Mouse (Mus musculus) erythroid progenitor cell, adult 5-6 weeks (primary cell): ENCODE data around the gene Slc16a6. TPM values are rescaled to one million over a fixed set of nuclear protein-coding genes. Genes with fewer than 3 reads are reported as not detected.

Experiments
- ATAC-seq: replicated peaks from 2 replicates; pipeline ENCODE4 v1.8.0; 2016; ENCODE audit warnings: moderate number of reproducible peaks, mild to moderate bottlenecking, moderate TSS enrichment, inconsistent platforms; ENCODE audit not compliant: poor library complexity, low FRiP score, severe bottlenecking
- total RNA-seq, 2 experiments: library from RNA; stranded (forward) in 1 of 2; stranded (reverse) in 1 of 2; fragments of 150-400 nt in 1 of 2; fragments of 186-747, 209-891 nt in 1 of 2; gene quantifications; 2 replicates each; pipeline versions ENCODE4 v1.2.3 to v1.2.4; 2015 to 2017; ENCODE audit warnings: low replicate concordance in 2 of 2

Gene Slc16a6
- total RNA-seq (2015; ENCODE audit: low replicate concordance), result 94.7 and 107 TPM in 2 replicates
- total RNA-seq (2017; ENCODE audit: low replicate concordance), result 35.6 and 52.4 TPM in 2 replicates

DNA sequence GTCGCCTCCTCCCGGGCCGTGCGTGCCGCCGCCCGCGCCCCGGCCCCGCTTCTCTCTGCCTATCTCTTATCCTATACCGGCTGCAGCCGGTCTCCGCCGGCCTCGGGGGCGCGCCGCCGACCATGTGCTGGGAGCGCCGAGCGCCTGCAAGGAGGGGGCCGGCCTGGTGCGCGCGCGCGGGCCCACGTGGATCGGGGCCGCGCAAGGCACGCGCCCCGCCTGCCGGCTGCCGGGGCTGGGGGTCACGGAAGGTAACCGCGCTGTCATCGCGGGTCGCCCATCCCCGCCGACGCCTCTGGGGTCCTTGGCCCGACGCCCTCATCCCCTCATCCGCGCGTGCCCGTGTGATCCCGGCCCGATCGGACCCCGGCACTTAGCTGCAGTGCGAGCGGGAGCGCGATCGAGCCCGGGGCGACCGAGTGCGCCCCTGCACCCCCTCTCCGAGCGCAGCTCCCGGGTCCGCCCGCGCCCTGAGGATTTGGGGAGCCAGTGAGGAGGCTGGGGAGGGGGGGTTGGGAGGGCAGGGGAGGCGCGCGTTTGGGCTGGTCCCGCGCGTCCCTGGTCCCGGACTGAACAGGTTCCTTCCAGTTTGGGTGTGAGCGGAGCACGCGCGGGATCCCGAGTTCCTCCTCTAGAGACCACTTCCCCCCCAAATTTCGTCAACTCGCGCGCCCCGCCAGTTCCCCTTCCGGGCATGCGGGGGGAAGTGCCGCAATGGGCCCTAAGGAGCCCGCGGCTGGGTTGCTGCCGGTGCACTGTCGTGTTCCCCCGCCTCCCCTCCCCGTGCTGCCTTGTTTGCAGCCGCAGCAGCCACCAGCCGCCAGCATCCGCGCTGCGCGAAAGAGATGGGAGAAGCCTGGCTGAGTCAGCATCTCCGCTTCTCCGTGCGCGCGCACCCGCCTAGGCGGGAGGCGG lies at the start of gene Slc16a6, which contains the start of gene Arsg:
Gene Slc16a6 (minus strand): TSS at position 428 of the 915 bp plus-strand sequence.
Gene Arsg (plus strand): TSS at position 204 of the 915 bp plus-strand sequence.
- ATAC-seq, result peak; percentile 75

DNA sequence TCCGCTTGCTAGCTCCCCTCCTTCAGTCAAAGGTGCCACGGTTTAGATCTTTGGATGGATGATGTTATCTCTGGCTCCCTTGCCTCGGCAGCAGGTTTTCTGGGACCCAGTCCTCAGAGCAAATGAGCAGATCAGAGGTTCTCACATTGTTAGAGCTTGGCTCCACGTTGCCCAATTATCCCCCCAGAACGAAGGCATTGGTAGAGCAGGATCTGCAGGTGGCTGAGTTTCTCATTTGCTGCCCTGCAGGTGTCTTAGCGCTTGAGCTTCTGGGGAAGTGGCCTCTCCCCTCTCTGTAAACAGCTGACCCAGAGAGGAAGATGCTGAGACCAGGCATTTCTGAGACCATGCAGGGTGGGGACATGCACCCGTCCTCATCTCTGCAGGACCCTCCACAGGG lies 47.6 kb upstream of the Slc16a6 start:
- ATAC-seq, result no peak

DNA sequence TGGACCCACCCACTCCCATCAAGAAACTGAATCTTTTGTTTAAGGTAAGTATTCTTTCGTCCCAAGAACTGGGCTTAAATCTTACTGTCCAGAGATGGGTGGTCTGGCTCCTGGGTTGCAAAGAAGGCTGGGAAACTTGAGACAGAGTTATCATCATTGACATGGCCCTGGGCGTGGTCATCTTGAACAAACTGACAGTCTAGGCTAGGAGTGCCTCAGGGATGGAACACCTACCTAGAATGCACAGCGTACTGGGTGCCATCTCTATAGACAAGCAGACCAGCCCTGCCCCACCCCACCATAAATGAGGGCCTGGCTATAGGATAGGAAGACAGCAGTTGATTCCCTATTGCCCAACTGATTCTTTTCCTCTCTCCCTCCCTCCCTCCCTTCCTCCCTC lies 44.4 kb upstream of the Slc16a6 start:
- peak; percentile 90 for ATAC-seq

DNA sequence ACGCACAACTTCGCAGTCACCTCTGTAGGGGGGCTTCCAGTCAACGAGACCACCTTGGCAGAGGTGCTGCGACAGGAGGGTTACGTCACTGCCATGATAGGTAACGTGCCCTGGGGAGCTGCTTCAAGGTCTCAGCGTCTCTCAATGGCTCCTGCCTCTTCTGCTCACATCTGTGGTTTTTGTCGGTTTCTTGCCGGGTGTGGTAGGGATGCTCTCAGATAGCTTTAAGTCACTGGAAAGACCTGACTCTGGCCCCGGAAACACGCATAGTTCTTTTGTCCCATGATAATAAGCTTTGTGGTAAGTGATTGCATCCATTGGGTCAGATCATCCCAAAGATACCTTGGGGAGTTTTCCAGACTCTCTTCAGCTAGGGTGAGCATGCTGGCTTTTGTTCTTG lies 43.9 kb upstream of the Slc16a6 start:
- ATAC-seq, result no peak

DNA sequence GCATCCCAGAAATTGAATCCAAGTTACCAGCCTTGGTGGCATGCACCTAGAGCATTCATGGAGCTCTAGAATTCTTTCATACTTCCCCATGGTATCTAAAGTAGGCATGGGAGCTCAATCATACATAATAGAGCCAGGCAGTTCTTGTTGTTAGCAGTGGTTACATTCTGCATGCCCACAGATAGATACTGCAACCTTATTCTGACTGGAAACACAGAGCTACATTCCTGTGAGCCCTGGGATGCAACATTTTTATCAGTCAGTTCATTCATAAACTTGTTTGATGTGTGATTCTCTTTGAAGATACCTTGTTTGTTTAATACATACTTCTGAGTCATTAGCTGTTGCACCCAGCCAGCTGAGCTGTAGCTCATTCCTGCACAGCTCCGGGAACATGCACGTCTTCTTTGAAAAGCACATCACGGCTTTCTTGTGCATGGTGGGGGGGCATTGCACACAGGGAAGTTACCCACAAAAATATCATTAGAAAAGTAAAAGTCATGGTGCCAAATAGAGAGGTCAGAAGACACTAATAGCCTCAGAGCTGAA lies 40.7 kb upstream of the Slc16a6 start:
- ATAC-seq, result no peak

DNA sequence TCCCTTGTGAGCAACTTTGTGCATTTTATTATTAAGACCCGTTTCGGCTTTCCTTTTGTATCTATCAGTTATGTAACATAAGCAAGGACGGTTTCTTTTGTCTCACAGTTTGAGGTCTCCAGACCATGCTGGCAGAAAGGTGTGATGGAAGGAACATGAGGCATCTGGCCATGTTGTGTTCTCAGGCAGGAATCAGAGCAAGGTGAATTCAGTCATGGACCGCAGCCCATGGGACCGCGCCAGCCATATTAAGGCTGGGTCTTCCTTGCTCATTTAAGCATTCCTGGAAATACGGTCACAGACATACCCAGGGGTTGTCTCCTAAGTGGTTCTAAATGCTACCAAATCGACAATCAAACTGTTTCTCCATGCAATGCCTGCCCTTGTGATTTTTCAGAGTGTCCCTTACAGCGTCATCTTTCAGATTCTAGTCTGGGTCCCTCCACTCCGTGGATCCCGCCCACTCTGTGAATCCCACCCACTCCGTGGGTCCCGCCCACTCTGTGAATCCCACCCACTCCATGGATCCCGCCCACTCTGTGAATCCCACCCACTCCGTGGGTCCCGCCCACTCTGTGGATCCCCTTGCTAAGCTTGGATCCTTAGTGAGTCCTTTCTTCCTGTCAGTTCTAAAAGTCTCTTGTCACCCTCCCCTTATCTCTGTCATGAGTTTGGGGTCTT lies 39.7 kb upstream of the Slc16a6 start:
- ATAC-seq, result no peak

DNA sequence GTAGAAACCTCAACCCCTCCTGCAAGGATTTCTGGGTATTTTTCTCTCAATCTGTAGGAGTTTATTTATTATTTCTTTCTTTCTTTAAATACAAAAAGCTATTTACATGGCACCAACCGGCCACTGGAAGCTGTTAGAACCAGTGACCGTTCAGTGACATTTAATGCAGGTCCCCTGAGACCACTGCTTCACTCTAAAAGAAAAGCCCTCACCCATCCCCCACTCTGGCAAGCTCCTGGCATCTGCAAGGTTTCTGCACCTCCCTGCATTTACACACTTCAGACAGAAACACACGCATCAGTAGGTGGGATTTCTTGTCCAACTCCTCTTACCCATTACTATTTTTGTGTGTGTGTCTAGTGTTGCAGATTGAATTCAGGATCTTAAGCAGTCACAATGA lies 33.7 kb upstream of the Slc16a6 start:
- no peak for ATAC-seq

DNA sequence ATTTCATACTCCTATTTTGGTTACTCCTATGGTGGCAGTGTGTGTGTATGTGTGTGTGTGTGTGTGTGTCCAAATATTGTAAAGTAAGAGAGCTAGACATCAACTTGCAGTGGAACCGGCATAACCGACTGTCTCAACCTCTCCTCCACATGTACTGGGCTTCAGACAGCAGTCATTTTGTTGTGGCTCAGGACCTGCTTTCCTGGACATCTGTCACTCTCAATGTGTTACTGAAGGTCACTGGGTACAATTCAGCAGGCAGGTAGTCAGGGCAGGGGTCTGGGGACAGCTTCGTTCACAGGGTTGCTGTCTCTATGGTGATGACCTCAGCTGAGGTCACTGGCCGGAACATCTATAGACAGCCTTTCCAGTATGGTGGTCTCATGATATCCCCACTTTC lies 32.4 kb upstream of the Slc16a6 start:
- no peak for ATAC-seq

DNA sequence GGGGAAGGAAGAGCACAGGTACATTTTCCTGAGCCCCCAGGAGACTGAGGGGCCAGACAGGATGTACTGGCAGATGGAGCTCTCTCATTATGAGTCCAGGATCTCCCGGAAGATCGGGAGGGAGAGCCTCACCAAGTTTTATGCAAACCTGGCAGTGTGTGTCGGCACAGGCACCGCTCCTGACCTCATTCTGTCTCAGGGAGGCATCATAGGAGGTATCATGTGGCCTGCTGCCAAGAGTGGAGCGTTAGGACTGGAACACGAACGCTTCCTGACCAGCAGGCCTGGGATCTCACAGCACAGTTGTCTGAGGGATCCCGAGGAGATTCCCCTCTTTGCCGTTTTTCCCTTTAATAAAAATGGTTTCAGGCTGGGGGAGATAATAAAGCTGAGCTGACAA lies 31.6 kb upstream of the Slc16a6 start:
- no peak for ATAC-seq

DNA sequence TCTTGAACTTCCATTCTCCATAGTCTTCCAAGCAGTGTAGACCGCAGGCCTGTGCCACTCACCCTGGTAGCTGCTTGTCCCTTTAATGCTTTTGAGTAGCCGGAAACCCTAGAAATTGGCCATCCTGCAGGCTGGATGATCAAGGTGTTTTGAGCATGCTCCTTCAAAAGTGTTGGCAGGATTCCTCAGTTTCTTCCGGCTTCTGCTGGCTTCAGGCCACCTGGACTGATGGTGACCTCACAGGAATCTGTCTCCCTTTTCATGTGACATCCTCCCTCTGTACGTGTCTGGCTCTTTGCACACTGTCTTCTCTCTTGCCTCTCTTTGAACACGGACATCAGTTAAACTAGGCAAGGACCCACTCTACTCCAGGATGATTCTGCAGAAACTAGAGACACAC lies 26.8 kb upstream of the Slc16a6 start:
- no peak for ATAC-seq

DNA sequence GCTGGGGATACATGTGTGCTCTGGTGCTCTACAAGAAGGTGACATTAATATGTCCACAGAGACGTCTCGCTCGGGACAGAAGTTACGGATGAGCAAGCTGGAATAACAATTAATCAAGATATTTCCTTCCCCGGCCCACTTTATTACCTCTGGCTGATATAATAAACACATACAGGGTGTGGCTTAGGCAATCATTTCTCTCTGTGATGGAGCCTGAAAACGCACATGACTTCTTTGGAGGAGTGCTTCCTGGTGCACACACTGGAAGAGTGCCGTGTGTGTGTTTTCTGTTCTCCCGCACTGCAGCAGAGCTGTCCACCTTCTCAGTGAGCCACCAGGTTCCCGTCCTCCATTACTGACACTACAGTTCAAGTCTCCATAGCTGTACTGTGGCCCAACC lies 24.6 kb upstream of the Slc16a6 start:
- no peak for ATAC-seq

DNA sequence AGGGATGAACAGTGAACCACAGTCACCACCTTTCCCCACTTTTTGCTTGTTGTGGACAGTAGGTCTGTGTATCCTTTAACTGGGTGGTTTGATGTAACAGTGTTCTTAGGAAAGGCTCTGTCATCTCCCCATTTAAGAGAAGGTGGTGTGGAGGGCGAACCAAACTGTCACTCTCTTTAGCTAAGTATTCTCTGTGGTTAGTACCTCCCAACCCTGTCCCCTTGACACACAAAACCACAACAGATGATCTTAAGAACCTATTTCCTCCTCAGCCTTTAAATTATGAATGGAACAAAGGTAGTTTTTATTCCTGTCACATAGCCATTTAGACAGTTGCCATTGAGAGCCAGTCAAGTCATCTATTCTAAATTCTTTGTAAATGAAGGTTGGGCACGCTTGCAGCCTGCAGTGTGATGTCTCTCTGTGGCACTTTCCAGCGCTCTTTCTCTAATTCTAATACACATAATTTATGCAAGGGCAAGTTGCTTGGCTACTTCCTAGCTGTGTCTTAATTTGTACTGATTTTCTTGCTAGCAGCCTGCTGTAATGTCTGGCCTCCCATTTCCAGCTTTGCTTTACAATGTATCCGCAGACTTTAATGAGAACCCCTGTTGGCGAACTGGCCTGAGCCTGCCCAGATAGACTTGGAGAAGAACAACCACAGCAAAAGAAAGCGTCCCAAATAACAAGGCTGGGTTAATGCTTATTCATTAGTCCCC lies 23.8 kb upstream of the Slc16a6 start:
- ATAC-seq, result no peak

DNA sequence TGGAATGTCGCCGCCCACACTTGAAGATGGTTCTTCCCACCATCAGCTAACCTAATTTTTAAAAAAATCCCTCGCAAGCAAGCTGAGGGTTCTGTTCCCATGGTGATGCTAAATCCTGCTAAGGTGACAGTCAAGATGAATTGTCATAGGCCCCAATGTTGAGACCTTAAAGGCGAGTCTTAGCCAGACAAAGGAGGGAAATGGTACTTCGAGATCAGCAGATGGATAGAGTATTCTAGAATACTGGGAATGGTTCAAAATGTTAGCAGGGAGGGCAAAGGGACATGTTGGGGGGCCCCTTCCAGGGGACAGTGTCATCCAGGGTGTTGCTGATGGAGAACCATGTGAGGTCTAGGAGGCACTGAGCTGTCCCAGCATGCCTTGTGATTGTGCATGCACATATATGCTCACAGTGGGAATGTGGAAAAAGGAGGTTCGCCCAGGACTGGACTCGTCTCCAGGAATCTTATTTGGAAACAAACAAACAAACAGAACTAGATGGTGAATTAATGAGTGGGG lies 23.1 kb upstream of the Slc16a6 start:
- ATAC-seq, result no peak

DNA sequence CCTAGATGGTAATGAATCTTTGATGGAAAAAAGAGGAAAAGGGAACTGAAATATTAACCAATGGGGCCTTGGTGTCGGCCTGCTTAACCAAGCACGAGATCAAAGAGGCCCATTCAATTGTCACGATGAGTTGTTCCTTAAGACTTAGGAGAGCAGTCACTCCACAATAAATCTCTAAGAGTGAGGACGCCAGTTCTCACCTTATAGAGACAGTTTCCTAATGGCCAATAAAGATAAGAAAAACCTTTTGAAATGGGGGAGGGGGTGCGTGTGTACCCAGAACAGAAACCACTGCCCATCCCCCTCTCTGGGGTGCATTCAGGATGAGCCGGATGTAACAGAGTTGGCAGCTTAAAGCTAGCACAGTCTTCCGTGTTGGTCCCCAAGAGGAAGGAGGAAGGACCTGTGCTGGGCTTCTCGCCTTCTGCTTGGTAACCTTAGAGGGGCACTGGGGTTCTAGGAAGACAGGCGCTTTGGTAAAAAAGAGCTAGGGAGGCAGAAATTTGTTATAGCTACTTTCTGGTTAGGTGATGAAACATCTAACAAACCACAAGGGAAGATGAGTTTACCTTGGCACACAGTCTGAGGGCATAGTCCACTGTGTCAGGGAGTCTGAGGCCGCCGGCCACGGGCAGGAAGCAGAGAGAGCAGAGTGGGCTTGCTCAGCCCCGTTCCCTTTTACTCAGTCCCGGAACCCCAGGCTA lies 22.5 kb upstream of the Slc16a6 start:
- no peak for ATAC-seq

DNA sequence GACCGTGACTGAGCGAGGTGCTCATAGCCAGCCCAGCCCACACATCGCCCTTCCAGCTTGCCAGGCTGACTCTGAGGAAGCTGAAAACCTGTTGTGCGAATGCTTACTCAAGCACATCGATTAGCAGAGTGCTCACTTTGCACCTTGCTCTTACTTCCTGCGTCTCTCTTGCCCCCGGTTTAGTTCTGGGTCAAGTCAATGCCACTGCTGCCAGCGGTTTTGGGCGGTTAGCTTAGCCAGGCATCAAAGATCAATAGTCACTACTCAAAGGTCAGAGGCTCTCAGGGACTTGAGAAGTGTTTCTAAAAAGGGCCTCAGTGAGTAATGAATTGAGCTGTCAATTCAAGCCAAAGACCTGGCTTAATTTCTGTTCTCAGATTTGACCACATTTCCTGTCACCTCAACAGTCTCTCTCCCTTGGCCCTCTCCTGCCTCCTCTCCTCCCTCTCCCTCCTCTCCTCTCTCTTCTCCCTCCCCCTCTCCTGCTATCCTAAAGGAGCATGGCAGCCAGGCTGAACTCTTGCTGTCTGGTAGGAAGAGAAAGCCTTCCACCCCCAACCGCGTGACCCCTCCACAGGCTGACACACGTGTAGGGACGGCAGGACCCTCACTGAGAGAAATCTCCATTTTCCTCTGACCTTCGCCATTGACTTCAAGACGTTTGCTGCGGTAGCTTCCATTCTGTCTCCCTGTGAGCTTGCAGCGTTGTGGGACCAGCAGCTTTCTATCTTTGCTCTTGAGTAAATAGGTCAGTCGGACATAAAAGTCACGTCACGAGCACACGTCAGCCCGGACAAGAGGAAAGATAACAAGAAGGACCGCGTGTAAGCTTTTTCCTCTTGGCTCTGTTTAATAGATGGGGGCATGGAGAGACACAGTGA lies 21.7 kb upstream of the Slc16a6 start:
- no peak for ATAC-seq

DNA sequence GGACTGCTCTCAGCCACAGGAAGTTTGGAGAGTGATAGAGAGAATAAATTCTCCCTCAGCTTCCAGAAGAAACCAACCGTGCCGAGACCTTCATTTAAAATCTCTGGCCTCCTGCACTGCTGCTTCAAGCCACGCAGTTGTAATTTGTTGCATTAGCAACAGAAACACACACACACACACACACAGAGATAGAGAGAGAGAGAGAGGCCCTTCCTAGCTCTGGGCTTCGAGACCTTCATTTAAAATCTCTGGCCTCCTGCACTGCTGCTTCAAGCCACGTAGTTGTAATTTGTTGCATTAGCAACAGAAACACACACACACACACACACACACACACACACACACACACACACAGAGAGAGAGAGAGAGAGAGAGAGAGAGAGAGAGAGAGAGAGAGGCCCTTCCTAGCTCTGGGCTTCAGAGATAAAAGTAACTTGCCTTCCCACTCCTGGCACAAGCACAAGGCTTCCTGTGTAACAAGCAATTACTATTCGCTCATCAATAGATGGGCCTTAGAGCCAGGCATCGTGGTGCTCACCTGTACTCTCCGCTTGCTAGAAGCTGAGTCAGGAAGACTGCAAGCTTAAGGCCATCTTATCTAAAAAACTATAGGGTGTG lies 19.6 kb upstream of the Slc16a6 start:
- peak; percentile 79 for ATAC-seq

DNA sequence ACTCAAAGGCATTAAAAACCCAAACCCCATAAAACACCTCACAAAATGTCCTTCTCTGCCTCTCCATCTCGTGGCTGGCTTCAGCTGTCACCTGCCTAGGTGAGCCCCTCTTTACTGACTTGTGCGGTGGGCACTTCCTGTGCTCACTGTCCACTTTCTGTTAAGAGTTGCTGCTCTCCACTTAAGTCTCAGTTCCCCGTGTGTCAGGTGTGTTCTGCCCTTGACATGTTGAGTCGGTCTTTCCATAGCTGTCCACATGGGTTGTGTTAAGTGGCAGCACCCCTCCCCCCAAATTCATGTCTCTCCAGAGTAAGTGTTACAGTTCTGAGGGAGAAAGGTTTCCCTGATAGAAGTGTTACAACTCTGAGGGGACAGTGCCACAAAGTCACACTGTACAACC lies 18.4 kb upstream of the Slc16a6 start:
- no peak for ATAC-seq

DNA sequence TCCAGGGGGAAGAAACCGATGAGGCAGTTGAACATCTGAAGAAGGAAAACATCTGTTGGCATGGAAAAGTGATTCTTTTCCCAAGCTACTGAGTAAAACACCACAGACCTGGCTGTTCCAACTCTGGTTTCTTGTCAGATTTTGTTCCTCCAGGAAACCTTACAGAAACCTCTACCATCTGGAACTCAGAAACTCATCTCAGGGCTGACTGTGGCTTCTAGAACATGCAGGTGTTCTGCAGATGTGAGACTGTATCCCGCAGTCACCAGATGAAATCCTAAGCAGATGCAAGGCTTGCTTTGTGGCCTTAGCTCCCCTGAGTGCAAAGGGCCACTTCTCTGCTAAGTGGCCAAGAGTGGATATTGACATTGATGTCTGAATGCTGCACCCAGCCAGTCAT lies 16.4 kb upstream of the Slc16a6 start:
- ATAC-seq, result no peak
